Mouse (Mus musculus): Measurements from ENCODE around the gene Apol7a.
"Not testable (repeated sequence)": the region's sequence is repeated elsewhere in the genome, so short reads cannot be mapped to it uniquely, and the experiment has no call there.

Gene Apol7a

GRCm38 (mm10) chr15:77399027-77399426 lies at the start of gene Apol7a:
Apol7a (minus strand) TSS chr15:77399110.
- DNase-seq, result not testable (repeated sequence)

GRCm38 (mm10) chr15:77447392-77447791 lies 48.5 kb upstream of the Apol7a start, which contains the start of gene Apol7b:
Apol7b (minus strand) TSS chr15:77447492.
- DNase-seq, result not testable (repeated sequence)

GRCm38 (mm10) chr15:77445668-77446067 lies 46.8 kb upstream of the Apol7a start:
- not testable (repeated sequence) for DNase-seq

GRCm38 (mm10) chr15:77444746-77445145 lies 45.8 kb upstream of the Apol7a start:
- not testable (repeated sequence) for DNase-seq

- DNase-seq, result not testable (repeated sequence)
Measured at GRCm38 (mm10) chr15:77428690-77429448, 30.0 kb upstream of the Apol7a start.

- not testable (repeated sequence) for DNase-seq
Measured at GRCm38 (mm10) chr15:77422925-77423324, 24.0 kb upstream of the Apol7a start.

GRCm38 (mm10) chr15:77419657-77420056 lies 20.7 kb upstream of the Apol7a start:
- DNase-seq, result not testable (repeated sequence)

GRCm38 (mm10) chr15:77416655-77417333 lies 17.9 kb upstream of the Apol7a start:
- not testable (repeated sequence) for DNase-seq

- not testable (repeated sequence) for DNase-seq
Measured at GRCm38 (mm10) chr15:77415653-77416052, 16.7 kb upstream of the Apol7a start.

- DNase-seq, result not testable (repeated sequence)
Measured at GRCm38 (mm10) chr15:77412695-77413094, 13.8 kb upstream of the Apol7a start.

GRCm38 (mm10) chr15:77411035-77411434 lies 12.1 kb upstream of the Apol7a start, which contains the start of gene Apol9a:
Apol9a (minus strand) TSS chr15:77411135.
- not testable (repeated sequence) for DNase-seq

- DNase-seq, result not testable (repeated sequence)
Measured at GRCm38 (mm10) chr15:77406370-77406769, 7.5 kb upstream of the Apol7a start.

GRCm38 (mm10) chr15:77397450-77398132 lies 1.3 kb downstream of the Apol7a start:
- DNase-seq, result not testable (repeated sequence)

GRCm38 (mm10) chr15:77393832-77394231 lies 5.1 kb downstream of the Apol7a start:
- not testable (repeated sequence) for DNase-seq

- no peak for DNase-seq
Measured at GRCm38 (mm10) chr15:77387462-77387861, 11.4 kb downstream of the Apol7a start.

GRCm38 (mm10) chr15:77384340-77385030 lies 14.4 kb downstream of the Apol7a start:
- no peak for DNase-seq

- no peak for DNase-seq
Measured at GRCm38 (mm10) chr15:77382880-77383279, 16.0 kb downstream of the Apol7a start.

GRCm38 (mm10) chr15:77382271-77382850 lies 16.5 kb downstream of the Apol7a start:
- no peak for DNase-seq

GRCm38 (mm10) chr15:77381481-77381880 lies 17.4 kb downstream of the Apol7a start:
- no peak for DNase-seq

- no peak for DNase-seq
Measured at GRCm38 (mm10) chr15:77379921-77380320, 19.0 kb downstream of the Apol7a start.

GRCm38 (mm10) chr15:77377419-77377818 lies 21.5 kb downstream of the Apol7a start:
- no peak for DNase-seq

- no peak for DNase-seq
Measured at GRCm38 (mm10) chr15:77376920-77377319, 22.0 kb downstream of the Apol7a start.

Data from lung, postnatal 14 days (tissue).